14 mouse cellular contexts compared by ENCODE assay signal in genomic region chr1:83583041-83583440, GRCm38 (mm10).
DNase-seq lines count a peak whose midpoint lies in the region; ATAC-seq lines count a peak whose summit lies in the region.
"Had no signal": no experiment of that assay in that cellular context is flagged by ENCODE, and none has a peak within 500 bp of the region (broad histone marks: within the 10 kb centered on the region; RNA-seq: fewer than 3 reads in every experiment).

No protein-coding gene starts in this region.

- no peak for DNase-seq in cerebellum, adult 18-20 months
- DNase-seq in layer of hippocampus, adult 8-10 months (ENCODE audit: low spot score in 2 of 2): peak; percentile 79 to 84
- peak; percentile 59 to 72 for DNase-seq in left cerebral cortex, adult 9 months (ENCODE audit: low spot score in 2 of 2)
- peak; percentile 43 for DNase-seq in right cerebral cortex, postnatal 25 days
- no peak for DNase-seq in heart, adult 11 months
- DNase-seq in gastrocnemius, postnatal 4 days (ENCODE audit: low spot score in 2 of 2): no peak
- no peak for DNase-seq in adipocyte (ENCODE audit: low spot score)
- DNase-seq: gastrocnemius, postnatal 14 days; kidney, postnatal 14 days; lung, adult 2 months; thymus, postnatal 14 days had no signal

- ATAC-seq in cerebellum, adult (ENCODE audit: insufficient number of reproducible peaks, low FRiP score, low TSS enrichment): peak; percentile 36; the same call in 1 of the 2 replicates
- ATAC-seq: intestine, embryonic 15.5 days; midbrain, embryonic 15.5 days had no signal

Comparison
In these comparisons a context has a peak if more than half of its experiments do, and no peak if none do; other contexts are left out.
1. DNase-seq: peak in layer of hippocampus, adult 8-10 months (2 of 2), left cerebral cortex, adult 9 months (2 of 2) and right cerebral cortex, postnatal 25 days (single experiment); none in cerebellum, adult 18-20 months (0 of 2), heart, adult 11 months (single experiment), gastrocnemius, postnatal 4 days (0 of 2) and adipocyte (single experiment).